Mouse (Mus musculus) megakaryocyte-erythroid progenitor cell, adult 5-6 weeks (primary cell): ENCODE results near the gene Cdh20. TPM values are rescaled to one million over a fixed set of nuclear protein-coding genes. Genes with fewer than 3 reads are reported as not detected.

Experiments
- ATAC-seq: replicated peaks from 2 replicates; pipeline ENCODE4 v1.8.0; 2016; ENCODE audit warnings: mild to moderate bottlenecking, inconsistent platforms; ENCODE audit not compliant: severe bottlenecking, poor library complexity, low FRiP score, low TSS enrichment
- total RNA-seq, 2 experiments: library from RNA; stranded (forward) in 1 of 2; stranded (reverse) in 1 of 2; fragments of 200-1000, 215-1000 nt in 1 of 2; fragments of >200 nt in 1 of 2; fragmentation: Nextera tagmentation in 1 of 2; gene quantifications; 2 replicates each; pipeline ENCODE4 v1.2.3; 2014 to 2017

The Cdh20 gene
- total RNA-seq (2014; fragmentation: Nextera tagmentation) (not detected in 2 replicates), total RNA-seq (2017) (not detected in 2 replicates)

- ATAC-seq: no peak
Measured at GRCm38 (mm10) chr1:104768371-104769249, at the start of gene Cdh20. Gene Cdh20, plus strand, starts transcription at chr1:104768529.

GRCm38 (mm10) chr1:104746816-104747215, 21.5 kb upstream of the Cdh20 start:
- ATAC-seq: no peak

- no peak for ATAC-seq
Measured at GRCm38 (mm10) chr1:104747438-104747837, 20.9 kb upstream of the Cdh20 start.

GRCm38 (mm10) chr1:104754483-104754882, 13.8 kb upstream of the Cdh20 start:
- no peak for ATAC-seq

GRCm38 (mm10) chr1:104755896-104756295, 12.4 kb upstream of the Cdh20 start:
- ATAC-seq: no peak

- no peak for ATAC-seq
Measured at GRCm38 (mm10) chr1:104769250-104769607, 900 bp downstream of the Cdh20 start.

GRCm38 (mm10) chr1:104771937-104772336, 3.6 kb downstream of the Cdh20 start:
- no peak for ATAC-seq

- no peak for ATAC-seq
Measured at GRCm38 (mm10) chr1:104773207-104773606, 4.9 kb downstream of the Cdh20 start.

GRCm38 (mm10) chr1:104793488-104793887, 25.2 kb downstream of the Cdh20 start:
- no peak for ATAC-seq

GRCm38 (mm10) chr1:104796146-104796545, 27.8 kb downstream of the Cdh20 start:
- no peak for ATAC-seq

- no peak for ATAC-seq
Measured at GRCm38 (mm10) chr1:104797139-104797538, 28.8 kb downstream of the Cdh20 start.

GRCm38 (mm10) chr1:104804746-104805145, 36.4 kb downstream of the Cdh20 start:
- ATAC-seq: no peak

- ATAC-seq: no peak
Measured at GRCm38 (mm10) chr1:104807214-104807613, 38.9 kb downstream of the Cdh20 start.

GRCm38 (mm10) chr1:104817510-104817909, 49.2 kb downstream of the Cdh20 start:
- no peak for ATAC-seq

- ATAC-seq: no peak
Measured at GRCm38 (mm10) chr1:104828106-104828505, 59.8 kb downstream of the Cdh20 start.

GRCm38 (mm10) chr1:104838206-104838915, 70.0 kb downstream of the Cdh20 start:
- ATAC-seq: no peak

GRCm38 (mm10) chr1:104839051-104839450, 70.7 kb downstream of the Cdh20 start:
- no peak for ATAC-seq

- ATAC-seq: no peak
Measured at GRCm38 (mm10) chr1:104848256-104848919, 80.1 kb downstream of the Cdh20 start.

GRCm38 (mm10) chr1:104848920-104849272, 80.6 kb downstream of the Cdh20 start:
- no peak for ATAC-seq

- no peak for ATAC-seq
Measured at GRCm38 (mm10) chr1:104877384-104877783, 109.1 kb downstream of the Cdh20 start.
